Mouse (Mus musculus) C2C12 (cell line): ENCODE data around the gene Slc9a1.

Experiments used
- CTCF ChIP-seq: IDR thresholded peaks from one replicate; pipeline ENCODE4 v1.5.1; 2011; ENCODE audit not compliant: control insufficient read depth, insufficient read depth, insufficient read length
- FOSL1 ChIP-seq: IDR thresholded peaks from one replicate; pipeline ENCODE4 v1.8.0; 2011; ENCODE audit warnings: mild to moderate bottlenecking, low read length; ENCODE audit not compliant: poor library complexity, insufficient read depth, severe bottlenecking
- MAX ChIP-seq: IDR thresholded peaks from one replicate; pipeline ENCODE4 v1.6.1; 2011; ENCODE audit warnings: mild to moderate bottlenecking, control low read depth
- MYOD1 ChIP-seq: IDR thresholded peaks from one replicate; pipeline ENCODE4 v1.6.1; 2011; ENCODE audit warnings: low read depth; ENCODE audit not compliant: control insufficient read depth, insufficient read length
- MYOG ChIP-seq: IDR thresholded peaks from one replicate; pipeline ENCODE4 v1.6.1; 2011; ENCODE audit not compliant: control insufficient read depth, insufficient read length; ENCODE audit errors: extremely low read depth
- USF1 ChIP-seq: IDR thresholded peaks from one replicate; pipeline ENCODE4 v1.6.1; 2011; ENCODE audit warnings: low read depth, mild to moderate bottlenecking, control low read depth, moderate library complexity

- no peak for TF ChIP-seq CTCF
- no peak for TF ChIP-seq MAX
- TF ChIP-seq USF1: no peak
- no peak for TF ChIP-seq MYOG
- TF ChIP-seq MYOD1: no peak
- TF ChIP-seq FOSL1: no peak
Observed at GRCm38 (mm10) chr4:133443085-133443484, 73.6 kb downstream of the Slc9a1 start.
